Mouse (Mus musculus): Measurements from ENCODE around the gene Adamts7. TPM values are rescaled to one million over a fixed set of nuclear protein-coding genes. Genes with fewer than 3 reads are reported as not detected.

Gene Adamts7
- polyA plus RNA-seq, 1 experiment = 9.8 TPM

- Histone ChIP-seq H3K27me3 (ENCODE audit: control insufficient read depth, insufficient read depth, insufficient read length) (no peaks in the 10 kb centered on the region), H3K4me3 (ENCODE audit: insufficient read depth, poor library complexity, severe bottlenecking) (no peak overlapping the region), H3K36me3 (ENCODE audit: control insufficient read depth, insufficient read depth) (no peaks in the 10 kb centered on the region), H3ac (ENCODE audit: control insufficient read depth, insufficient read length, low read depth) (no peak overlapping the region), H3K79me3 (ENCODE audit: low read depth) (no peaks in the 10 kb centered on the region), H3K79me2 (ENCODE audit: control insufficient read depth, insufficient read depth) (no peaks in the 10 kb centered on the region)
- TF ChIP-seq MYOD1 (IDR thresholded peaks at IDR 0.05; ENCODE audit: control insufficient read depth, insufficient read length, low read depth) = no peak
- peak; percentile 6 for TF ChIP-seq CTCF (IDR thresholded peaks at IDR 0.05; ENCODE audit: control insufficient read depth, insufficient read depth, insufficient read length)
- TF ChIP-seq MAX (IDR thresholded peaks at IDR 0.05) = no peak
Observed at GRCm38 (mm10) chr9:90126260-90127010, 36.4 kb upstream of the Adamts7 start.

GRCm38 (mm10) chr9:90127146-90127545 is 35.7 kb upstream of the Adamts7 start:
- no peak overlapping the region for H3K4me3 ChIP-seq (ENCODE audit: insufficient read depth, poor library complexity, severe bottlenecking)
- no peaks in the 10 kb centered on the region for H3K36me3 ChIP-seq (ENCODE audit: control insufficient read depth, insufficient read depth)
- TF ChIP-seq MYOD1 (IDR thresholded peaks at IDR 0.05; ENCODE audit: control insufficient read depth, insufficient read length, low read depth) (no peak), CTCF (IDR thresholded peaks at IDR 0.05; ENCODE audit: control insufficient read depth, insufficient read depth, insufficient read length) (no peak), MAX (IDR thresholded peaks at IDR 0.05) (no peak), CEBPB (IDR thresholded peaks at IDR 0.05; ENCODE audit: low read depth) (no peak), MYOG (IDR thresholded peaks at IDR 0.05; ENCODE audit: control insufficient read depth, extremely low read depth, insufficient read length) (no peak), FOSL1 (IDR thresholded peaks at IDR 0.05; ENCODE audit: insufficient read depth, low read length, poor library complexity, severe bottlenecking) (no peak), USF1 (IDR thresholded peaks at IDR 0.05; ENCODE audit: low read depth) (no peak)
- no peaks in the 10 kb centered on the region for H3K79me3 ChIP-seq (ENCODE audit: low read depth)
- no peak overlapping the region for H3ac ChIP-seq (ENCODE audit: control insufficient read depth, insufficient read length, low read depth)
- no peaks in the 10 kb centered on the region for H3K79me2 ChIP-seq (ENCODE audit: control insufficient read depth, insufficient read depth)
- H3K27me3 ChIP-seq (ENCODE audit: control insufficient read depth, insufficient read depth, insufficient read length) = no peaks in the 10 kb centered on the region

GRCm38 (mm10) chr9:90128636-90129201 is 34.1 kb upstream of the Adamts7 start:
- no peak overlapping the region for H3ac ChIP-seq (ENCODE audit: control insufficient read depth, insufficient read length, low read depth)
- no peaks in the 10 kb centered on the region for H3K27me3 ChIP-seq (ENCODE audit: control insufficient read depth, insufficient read depth, insufficient read length)
- TF ChIP-seq MAX (IDR thresholded peaks at IDR 0.05) = no peak
- TF ChIP-seq USF1 (IDR thresholded peaks at IDR 0.05; ENCODE audit: low read depth) = no peak
- no peak for TF ChIP-seq MYOG (IDR thresholded peaks at IDR 0.05; ENCODE audit: control insufficient read depth, extremely low read depth, insufficient read length)
- TF ChIP-seq FOSL1 (IDR thresholded peaks at IDR 0.05; ENCODE audit: insufficient read depth, low read length, poor library complexity, severe bottlenecking) = no peak
- TF ChIP-seq CEBPB (IDR thresholded peaks at IDR 0.05; ENCODE audit: low read depth) = no peak
- TF ChIP-seq CTCF (IDR thresholded peaks at IDR 0.05; ENCODE audit: control insufficient read depth, insufficient read depth, insufficient read length) = no peak
- no peak for TF ChIP-seq MYOD1 (IDR thresholded peaks at IDR 0.05; ENCODE audit: control insufficient read depth, insufficient read length, low read depth)
- H3K36me3 ChIP-seq (ENCODE audit: control insufficient read depth, insufficient read depth) = no peaks in the 10 kb centered on the region
- H3K79me3 ChIP-seq (ENCODE audit: low read depth) = no peaks in the 10 kb centered on the region
- no peaks in the 10 kb centered on the region for H3K79me2 ChIP-seq (ENCODE audit: control insufficient read depth, insufficient read depth)
- no peak overlapping the region for H3K4me3 ChIP-seq (ENCODE audit: insufficient read depth, poor library complexity, severe bottlenecking)

GRCm38 (mm10) chr9:90133562-90134355 is 29.1 kb upstream of the Adamts7 start:
- H3K79me2 ChIP-seq (ENCODE audit: control insufficient read depth, insufficient read depth) = no peaks in the 10 kb centered on the region
- H3K4me3 ChIP-seq (ENCODE audit: insufficient read depth, poor library complexity, severe bottlenecking) = no peak overlapping the region
- no peaks in the 10 kb centered on the region for H3K36me3 ChIP-seq (ENCODE audit: control insufficient read depth, insufficient read depth)
- H3K27me3 ChIP-seq (ENCODE audit: control insufficient read depth, insufficient read depth, insufficient read length) = no peaks in the 10 kb centered on the region
- no peak for TF ChIP-seq MAX (IDR thresholded peaks at IDR 0.05)
- no peak for TF ChIP-seq MYOD1 (IDR thresholded peaks at IDR 0.05; ENCODE audit: control insufficient read depth, insufficient read length, low read depth)
- H3ac ChIP-seq (ENCODE audit: control insufficient read depth, insufficient read length, low read depth) = no peak overlapping the region
- no peaks in the 10 kb centered on the region for H3K79me3 ChIP-seq (ENCODE audit: low read depth)

- H3K36me3 ChIP-seq (ENCODE audit: control insufficient read depth, insufficient read depth) = no peaks in the 10 kb centered on the region
- no peak for TF ChIP-seq MAX (IDR thresholded peaks at IDR 0.05)
- no peak for TF ChIP-seq MYOD1 (IDR thresholded peaks at IDR 0.05; ENCODE audit: control insufficient read depth, insufficient read length, low read depth)
- TF ChIP-seq MYOG (IDR thresholded peaks at IDR 0.05; ENCODE audit: control insufficient read depth, extremely low read depth, insufficient read length) = no peak
- no peak for TF ChIP-seq CTCF (IDR thresholded peaks at IDR 0.05; ENCODE audit: control insufficient read depth, insufficient read depth, insufficient read length)
- TF ChIP-seq FOSL1 (IDR thresholded peaks at IDR 0.05; ENCODE audit: insufficient read depth, low read length, poor library complexity, severe bottlenecking) = no peak
- TF ChIP-seq USF1 (IDR thresholded peaks at IDR 0.05; ENCODE audit: low read depth) = no peak
- no peak for TF ChIP-seq CEBPB (IDR thresholded peaks at IDR 0.05; ENCODE audit: low read depth)
- H3K79me3 ChIP-seq (ENCODE audit: low read depth) = no peaks in the 10 kb centered on the region
- no peak overlapping the region for H3ac ChIP-seq (ENCODE audit: control insufficient read depth, insufficient read length, low read depth)
- no peaks in the 10 kb centered on the region for H3K79me2 ChIP-seq (ENCODE audit: control insufficient read depth, insufficient read depth)
- H3K4me3 ChIP-seq (ENCODE audit: insufficient read depth, poor library complexity, severe bottlenecking) = no peak overlapping the region
- H3K27me3 ChIP-seq (ENCODE audit: control insufficient read depth, insufficient read depth, insufficient read length) = no peaks in the 10 kb centered on the region
Observed at GRCm38 (mm10) chr9:90135466-90135865, 27.4 kb upstream of the Adamts7 start.

Data from C2C12 (cell line).